Mouse (Mus musculus) frontal cortex, postnatal 14 days (tissue): ENCODE results near the gene Tspan12.

Experiments
- DNase-seq, 2 experiments: peaks; one replicate each; pipeline ENCODE4 v3.0.0; 2022; ENCODE audit warnings: low spot score in 2 of 2

Tspan12 gene

GRCm38 (mm10) chr6:21774213-21774916, 78.0 kb downstream of the Tspan12 start:
- DNase-seq = no peak

GRCm38 (mm10) chr6:21769447-21769809, 82.9 kb downstream of the Tspan12 start:
- no peak for DNase-seq

DNA sequence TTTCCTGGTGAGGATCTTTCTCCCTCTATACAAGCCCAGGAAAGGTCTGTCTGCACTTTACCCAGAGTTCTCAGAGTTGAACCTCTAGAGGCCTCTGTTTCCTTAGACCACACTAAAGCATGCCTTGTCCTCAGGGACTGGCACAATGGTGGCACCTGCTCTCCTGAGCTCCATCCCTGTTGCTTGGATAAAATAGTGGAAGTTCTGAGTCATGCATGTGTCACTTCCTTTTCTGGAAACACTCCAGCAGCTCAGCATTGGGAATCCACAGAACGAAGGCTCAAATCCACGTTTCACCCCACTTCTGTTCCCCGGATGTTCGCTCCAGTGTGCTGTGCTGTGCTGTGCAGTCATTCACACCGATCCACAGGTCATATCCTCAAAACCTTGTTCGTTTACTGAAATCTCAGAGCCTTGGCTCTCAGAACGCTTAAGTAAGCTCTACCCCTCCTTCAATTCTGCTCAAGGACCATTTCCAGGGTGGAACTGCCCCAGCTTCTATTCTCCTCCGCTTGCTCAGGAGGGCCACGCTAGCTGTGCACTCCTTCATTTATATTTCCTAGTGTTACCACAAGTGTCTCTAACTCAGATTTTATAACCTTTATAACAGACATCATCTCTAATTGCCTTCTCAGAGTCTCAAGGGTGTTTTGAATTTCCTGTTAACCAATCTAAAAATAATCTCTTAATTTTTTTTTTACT, 83.4 kb downstream of the Tspan12 start:
- DNase-seq = no peak

DNA sequence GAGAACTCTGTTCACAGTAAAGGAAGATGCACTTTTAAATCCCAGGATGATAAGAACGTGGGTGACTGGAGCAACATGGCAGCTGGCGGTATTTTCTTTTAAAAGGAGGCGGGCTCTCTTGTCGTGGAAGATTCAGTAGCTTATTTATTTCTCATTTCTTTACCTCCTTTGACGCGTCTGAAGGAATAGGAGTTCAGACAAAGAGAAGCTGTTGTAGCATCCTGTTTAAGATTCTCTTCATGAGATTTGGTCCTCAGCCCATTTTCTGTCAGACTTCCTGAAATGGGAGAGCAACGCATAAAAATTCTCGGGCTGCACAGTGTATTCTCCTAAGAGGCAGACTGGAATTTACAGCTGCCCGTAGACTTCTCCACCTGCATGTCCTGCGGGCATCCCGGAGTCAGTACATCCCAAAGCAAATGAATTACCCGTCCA, 84.5 kb downstream of the Tspan12 start:
- no peak for DNase-seq

DNA sequence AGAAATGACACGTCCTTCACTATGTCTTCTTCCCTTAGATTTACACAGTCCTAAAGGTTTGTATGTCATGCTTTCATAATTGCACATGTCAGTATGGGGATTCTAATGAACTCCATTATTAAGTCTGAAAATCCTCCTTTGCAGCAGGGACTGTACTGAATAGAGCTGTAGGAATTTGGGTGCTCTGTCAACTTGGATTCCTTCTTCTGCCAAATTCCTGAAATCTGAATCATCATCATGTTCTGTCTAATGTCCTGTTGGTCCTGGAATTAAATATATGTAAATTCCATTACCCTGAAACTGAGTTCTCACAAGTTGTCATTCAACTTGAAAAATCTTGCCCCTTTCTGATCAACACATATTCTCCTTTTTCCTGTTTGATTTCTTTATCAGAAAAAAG, 104.8 kb downstream of the Tspan12 start:
- no peak for DNase-seq

DNA sequence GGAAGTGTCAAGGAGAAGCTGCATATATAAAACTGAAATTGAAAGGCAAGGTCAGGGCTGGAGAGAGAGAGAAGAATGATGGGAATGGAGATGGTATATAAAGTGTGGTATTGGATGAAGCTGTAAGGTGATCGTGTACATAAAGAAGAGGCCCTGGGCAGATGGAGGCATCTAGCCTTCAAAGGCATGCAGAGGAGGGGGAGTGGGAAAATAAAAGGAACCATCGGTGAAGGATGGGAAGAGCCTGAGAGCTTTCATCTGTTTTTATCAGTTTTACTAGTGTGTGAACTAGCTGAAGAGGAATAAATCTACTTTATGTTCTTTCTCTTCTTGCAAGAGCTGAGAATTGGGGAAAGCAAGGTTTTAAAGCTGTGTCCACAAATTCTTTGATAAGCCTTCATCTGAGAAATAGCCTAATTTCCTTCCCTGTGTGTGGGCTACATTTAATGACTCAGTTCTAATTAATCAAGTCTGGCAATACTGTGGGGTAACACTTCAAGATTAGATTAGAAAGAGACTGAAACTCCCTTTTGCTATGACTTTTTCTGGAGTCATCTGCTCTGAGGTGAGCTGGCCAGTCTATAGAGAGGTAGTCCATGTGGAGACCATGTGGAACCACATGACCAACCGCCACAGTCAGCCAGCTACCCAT, 107.6 kb downstream of the Tspan12 start:
- DNase-seq = no peak

GRCm38 (mm10) chr6:21740606-21741005, 111.7 kb downstream of the Tspan12 start:
- DNase-seq = no peak

DNA sequence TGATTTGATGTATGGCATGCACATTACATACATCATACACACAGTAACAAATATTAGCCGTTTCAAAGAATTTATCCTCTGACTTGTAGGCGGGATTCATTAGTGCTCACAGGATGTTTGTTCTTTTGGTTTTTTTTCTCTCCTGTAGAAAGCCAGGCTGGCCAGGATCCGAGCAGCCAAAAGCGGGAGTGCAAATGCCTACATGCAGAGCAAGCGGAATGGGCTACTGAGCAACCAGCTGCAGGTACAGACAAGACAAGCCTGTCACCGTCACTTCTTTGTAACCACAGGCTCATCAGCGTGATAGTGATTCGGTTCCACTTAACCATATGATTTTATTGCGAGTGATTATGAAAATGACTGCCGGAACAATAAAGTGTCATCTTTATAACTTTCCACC, 130.1 kb downstream of the Tspan12 start:
- no peak for DNase-seq
